Mouse (Mus musculus) retina, postnatal 1 day (tissue): ENCODE results near the gene Zfp704.

Source experiments
- DNase-seq: peaks from one replicate; pipeline ENCODE4 v3.0.0-alpha.2; 2012

Gene Zfp704

DNA sequence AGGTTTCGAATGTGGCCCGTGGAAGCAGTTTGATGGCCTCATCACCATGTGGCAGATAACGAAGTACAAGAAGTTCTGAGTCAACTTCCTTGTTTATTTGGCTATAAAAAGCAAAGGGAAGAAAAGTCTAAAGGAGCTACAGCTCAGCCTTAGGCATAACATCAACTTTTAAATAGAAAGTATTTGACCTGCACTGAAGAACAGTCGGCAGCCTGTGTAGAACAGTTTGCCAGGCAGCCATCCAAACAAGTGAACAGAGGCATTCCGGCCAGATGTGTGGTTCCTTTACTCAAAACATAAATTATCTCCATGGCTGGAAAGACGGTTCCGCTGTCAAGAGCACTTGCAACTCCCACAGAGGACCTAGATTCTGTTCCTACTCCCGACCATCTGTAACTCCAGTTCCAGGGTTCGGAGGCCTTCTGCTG lies 202.8 kb downstream of the Zfp704 start:
- no peak for DNase-seq

DNA sequence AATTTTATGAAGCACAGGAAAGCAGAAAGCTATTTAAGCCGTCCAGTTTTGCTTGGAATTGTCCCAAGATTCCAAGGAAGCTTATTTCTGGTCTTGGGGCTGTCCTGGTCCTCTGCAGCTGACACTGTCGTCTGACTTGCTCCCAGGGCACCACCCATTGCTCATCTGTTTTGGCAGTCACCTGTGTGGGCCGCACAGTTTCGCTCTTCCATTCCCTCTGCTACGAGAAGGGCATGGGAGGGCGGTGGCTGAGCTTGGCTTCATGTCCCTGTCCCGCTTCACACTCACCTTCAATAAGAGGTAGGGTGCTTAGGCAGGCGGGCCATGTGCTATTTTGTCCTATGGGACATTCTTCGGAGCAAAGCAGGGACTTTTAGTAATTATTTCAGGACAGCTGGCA lies 204.5 kb downstream of the Zfp704 start:
- DNase-seq, result no peak

- DNase-seq, result no peak
Measured at GRCm38 (mm10) chr3:9403255-9404050, 206.4 kb downstream of the Zfp704 start.

- peak; percentile 19 for DNase-seq
Measured at GRCm38 (mm10) chr3:9402836-9403235, 207.0 kb downstream of the Zfp704 start.

DNA sequence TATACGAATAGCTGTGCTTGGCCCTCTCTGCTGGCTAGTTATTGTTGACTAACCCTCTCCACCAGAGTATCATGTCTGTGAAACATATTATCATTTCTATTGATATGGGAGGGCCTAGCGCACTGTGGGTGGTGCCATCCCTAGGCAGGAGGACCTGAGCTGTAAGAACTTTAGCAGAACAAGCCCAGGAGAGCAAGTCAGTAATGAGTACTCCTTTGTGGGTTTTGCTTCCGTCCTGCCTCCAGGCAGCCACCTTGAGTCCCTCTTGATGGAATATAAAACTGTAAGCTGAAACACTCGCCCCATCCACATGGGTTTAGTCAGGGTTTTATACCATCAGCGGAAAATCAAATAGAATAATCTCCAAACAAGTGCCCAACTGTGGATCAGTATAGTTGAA lies 207.5 kb downstream of the Zfp704 start:
- no peak for DNase-seq

GRCm38 (mm10) chr3:9401685-9402084 lies 208.2 kb downstream of the Zfp704 start:
- DNase-seq, result no peak

- no peak for DNase-seq
Measured at GRCm38 (mm10) chr3:9400886-9401221, 209.0 kb downstream of the Zfp704 start.

GRCm38 (mm10) chr3:9400201-9400885 lies 209.5 kb downstream of the Zfp704 start:
- peak; percentile 73 for DNase-seq

GRCm38 (mm10) chr3:9398271-9398670 lies 211.6 kb downstream of the Zfp704 start:
- DNase-seq, result no peak
